Mouse (Mus musculus) kidney, adult 11 months (tissue): ENCODE measurements around the gene Camk1d.

Experiments
- DNase-seq: peaks from one replicate; pipeline ENCODE4 v3.0.0; 2022

The Camk1d gene

GRCm38 (mm10) chr2:5714211-5715053 is at the start of gene Camk1d:
TSS of gene Camk1d (minus strand) at chr2:5714515.
- DNase-seq, result peak; percentile 40

GRCm38 (mm10) chr2:5762031-5762430 is 47.7 kb upstream of the Camk1d start:
- no peak for DNase-seq

GRCm38 (mm10) chr2:5760479-5761008 is 46.2 kb upstream of the Camk1d start:
- no peak for DNase-seq

GRCm38 (mm10) chr2:5758569-5758968 is 44.3 kb upstream of the Camk1d start:
- no peak for DNase-seq

DNA sequence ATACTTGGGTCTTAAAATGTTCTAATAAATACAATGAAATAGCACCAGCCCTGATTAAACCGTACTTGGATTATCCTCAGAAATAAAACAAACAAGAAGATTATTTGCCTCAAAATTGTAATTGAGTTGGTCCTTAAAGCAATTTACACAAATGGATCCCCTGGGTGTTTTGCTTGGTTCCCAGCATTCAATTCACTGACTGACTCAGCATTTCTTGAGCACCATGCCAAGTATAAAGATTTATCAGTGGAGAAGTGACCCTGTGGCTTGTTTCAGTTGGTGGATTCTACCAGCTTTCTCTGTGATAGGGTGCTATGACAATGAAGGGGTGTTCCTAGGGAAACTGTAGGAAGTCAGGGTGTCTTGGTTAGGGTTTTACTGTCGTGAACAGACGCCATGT is 36.6 kb upstream of the Camk1d start:
- no peak for DNase-seq

- no peak for DNase-seq
Observed at GRCm38 (mm10) chr2:5749210-5749609, 34.9 kb upstream of the Camk1d start.

GRCm38 (mm10) chr2:5747545-5748043 is 33.3 kb upstream of the Camk1d start:
- no peak for DNase-seq

DNA sequence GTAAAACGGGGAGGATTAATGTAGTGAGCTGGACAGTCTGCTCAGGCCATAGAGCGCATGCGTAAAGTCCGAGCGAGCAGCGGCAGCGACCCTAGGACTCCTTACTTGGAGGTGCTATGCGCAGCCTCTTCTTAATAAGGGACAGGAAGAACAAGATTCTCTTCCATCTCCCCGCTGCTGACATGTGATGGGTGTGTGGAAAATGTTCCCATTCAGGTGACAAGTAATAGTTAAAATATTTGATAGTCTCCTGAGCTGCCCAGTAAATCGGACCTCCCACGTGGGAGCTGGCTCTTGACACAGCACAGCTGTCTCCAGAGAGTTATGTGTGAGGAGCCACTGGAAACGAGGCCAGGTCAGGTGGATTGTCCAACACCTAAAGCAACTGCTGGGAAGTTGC is 32.2 kb upstream of the Camk1d start:
- no peak for DNase-seq

DNA sequence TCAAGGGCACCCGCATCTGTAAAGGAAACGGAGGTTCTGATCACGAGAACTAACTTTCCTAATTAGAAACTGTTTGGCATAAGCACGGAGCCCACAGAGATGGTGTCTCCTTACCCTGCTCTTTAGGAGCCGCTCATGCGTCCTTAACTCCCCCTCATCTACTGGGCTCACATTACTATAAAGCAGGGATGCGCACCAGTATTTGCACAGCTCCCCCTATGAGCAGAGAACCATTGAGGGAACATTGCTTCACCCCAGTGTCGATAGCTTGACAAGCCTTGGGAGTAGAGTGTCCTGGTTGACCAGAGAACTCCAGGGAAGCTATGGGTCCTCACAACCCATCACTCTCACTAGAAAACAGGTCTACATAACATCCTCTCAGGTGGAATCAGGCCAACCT is 29.6 kb upstream of the Camk1d start:
- no peak for DNase-seq

DNA sequence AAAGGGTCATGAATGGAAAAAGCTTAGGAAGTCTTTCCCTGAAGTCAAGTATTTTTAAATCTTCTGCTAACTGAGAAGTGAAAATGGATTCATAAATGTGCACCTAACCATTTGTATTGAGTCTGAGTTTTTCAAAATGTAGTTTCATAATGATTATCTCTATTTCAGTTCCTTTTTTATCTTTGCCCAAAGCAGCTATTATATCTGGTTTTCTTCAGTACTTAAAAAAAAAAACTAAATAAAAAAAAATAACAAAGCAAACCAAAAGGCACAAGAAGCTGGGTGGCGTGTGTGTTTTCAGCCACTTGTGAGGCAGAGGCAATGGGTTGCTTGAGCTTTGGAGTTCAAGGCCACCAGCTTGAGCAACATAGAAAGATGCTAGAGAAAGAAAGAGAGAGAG is 26.6 kb upstream of the Camk1d start:
- no peak for DNase-seq

DNA sequence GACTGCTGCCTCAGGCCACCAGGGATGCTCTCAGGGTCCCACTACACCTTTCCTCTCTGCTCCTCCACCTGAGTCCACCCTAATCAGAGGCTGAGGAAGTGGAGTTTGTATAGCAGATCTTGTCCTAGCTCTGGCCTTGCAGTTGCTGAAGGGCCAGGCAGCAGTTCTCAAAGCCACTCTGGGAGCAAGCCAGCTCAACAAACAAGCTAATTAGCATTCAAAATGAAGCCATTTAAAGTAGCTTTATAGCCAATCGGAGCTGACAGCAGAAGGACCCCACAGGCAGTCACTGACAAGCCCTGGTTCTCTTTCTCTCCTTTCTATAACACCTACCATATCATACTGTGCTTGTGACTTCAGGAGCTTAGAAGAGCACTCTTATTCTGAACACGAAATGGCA is 21.6 kb upstream of the Camk1d start:
- DNase-seq, result no peak

DNA sequence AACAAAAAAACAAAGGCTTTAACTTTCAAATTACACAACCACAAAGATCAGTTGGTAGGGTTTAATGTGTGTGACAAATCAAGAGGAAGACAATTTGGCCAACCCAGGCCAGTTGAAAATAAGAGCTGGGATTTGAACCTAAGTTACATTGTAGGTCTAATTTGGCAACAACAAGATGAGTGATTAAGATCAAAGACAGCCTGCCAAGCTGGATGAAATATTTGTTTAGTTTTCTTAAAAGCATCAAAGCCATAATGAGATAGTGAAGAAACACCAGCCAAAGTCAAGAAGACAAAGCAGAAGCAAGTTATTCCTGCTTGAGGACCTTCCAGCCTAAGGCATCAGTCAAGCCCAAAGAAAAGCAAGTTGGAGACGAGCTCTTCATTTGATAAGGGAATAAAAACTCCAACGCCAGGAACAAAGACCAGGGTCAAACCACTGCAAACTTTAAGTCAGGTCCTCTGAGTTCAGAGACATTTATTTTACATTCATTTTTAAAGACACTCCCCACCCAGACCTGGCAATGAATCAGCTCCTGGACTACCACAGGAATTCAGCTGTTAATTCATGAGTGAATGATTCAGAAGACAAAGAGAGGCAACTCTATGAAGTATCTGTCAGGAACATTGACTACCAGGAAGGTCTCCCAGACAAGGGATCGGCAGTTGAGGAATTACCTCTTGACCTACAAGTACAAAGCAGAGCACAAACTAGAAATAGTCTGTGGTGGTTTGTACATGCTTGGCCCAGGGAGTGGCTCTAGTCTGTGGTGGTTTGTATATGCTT is 19.2 kb upstream of the Camk1d start:
- no peak for DNase-seq

DNA sequence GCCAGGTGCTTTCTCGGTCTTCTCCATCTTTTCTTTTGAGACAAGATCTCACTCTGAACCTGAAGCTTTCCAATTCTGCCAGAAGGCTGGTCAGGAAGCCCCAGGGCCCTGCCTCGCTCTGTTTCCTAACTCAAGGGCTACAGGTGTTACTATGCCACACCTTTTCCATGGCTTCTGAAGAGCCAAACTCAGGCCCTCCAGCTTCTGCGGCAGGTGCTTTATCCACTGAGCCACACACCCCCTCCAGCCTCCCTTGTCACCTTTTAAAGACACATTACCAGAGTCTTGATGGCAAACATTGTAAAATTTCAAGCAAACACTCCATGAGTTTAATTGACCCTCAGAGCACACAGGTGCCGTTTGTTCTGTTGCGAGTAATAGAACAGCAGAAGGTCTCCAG is 17.7 kb upstream of the Camk1d start:
- DNase-seq, result no peak

DNA sequence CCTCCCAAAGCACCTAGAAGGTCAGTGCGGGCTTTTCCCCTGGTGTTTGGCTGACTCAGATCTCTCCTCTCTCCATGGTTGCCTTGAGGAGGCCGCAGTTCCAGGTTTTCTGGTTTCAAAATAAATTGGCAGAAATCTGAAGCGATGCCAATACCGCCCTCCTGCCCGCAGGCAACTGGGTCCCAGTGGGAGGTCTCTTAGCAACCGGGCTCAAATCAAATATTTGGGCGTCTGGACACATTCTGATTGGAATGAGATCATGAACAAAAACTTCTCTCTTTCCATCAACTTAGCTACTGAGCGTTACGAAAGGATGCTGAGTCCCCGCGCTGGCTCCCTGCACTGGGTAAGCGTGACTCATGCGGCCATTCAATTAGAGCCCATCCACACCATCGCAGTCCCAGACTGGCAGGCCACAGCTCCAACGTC is 16.1 kb upstream of the Camk1d start:
- no peak for DNase-seq

GRCm38 (mm10) chr2:5729931-5730330 is 15.6 kb upstream of the Camk1d start:
- DNase-seq, result no peak

- DNase-seq, result no peak
Observed at GRCm38 (mm10) chr2:5725028-5725701, 10.8 kb upstream of the Camk1d start.

GRCm38 (mm10) chr2:5717675-5718074 is 3.4 kb upstream of the Camk1d start:
- no peak for DNase-seq

GRCm38 (mm10) chr2:5715544-5715943 is 1.2 kb upstream of the Camk1d start:
- DNase-seq, result no peak

- DNase-seq, result no peak
Observed at GRCm38 (mm10) chr2:5715054-5715410, 717 bp upstream of the Camk1d start.

- DNase-seq, result no peak
Observed at GRCm38 (mm10) chr2:5713325-5714210, 747 bp downstream of the Camk1d start.

DNA sequence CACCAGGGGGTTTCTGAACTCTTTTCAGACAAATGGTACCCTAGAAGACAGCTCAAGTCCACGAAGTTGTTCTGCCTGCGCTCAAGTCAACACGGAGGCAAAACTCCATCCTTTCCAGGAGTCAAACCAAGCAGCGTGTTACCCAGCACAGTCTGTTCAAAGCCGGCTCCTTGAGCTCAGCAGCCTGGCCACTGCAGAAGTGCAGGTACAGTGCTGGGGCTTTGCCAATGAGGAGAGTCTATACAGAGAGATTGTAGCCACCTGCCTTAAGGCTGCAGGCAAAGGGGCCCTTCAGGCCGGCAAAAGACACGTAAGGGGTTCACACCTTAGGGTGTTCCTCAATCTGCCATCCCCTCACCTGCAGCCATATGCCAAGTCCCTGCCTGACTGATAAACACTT is 2.1 kb downstream of the Camk1d start:
- no peak for DNase-seq

DNA sequence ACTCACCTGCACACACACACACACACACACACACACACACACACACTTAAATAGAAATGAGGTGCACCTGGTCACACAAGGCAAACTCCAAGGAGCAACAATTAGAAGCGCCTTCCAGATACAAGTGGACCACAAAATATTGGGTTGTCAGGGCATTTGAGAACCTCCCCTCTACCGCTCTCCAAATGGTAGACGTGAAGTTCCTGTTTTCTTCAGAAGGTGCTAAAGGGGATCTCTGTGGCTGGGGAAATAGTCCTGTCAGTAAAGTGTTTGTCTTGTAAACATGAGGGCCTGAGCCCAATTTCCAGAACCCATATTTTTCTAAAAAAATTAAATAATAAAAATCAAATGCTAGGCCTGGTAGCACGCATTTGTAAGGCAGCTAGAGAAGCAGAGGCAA is 4.4 kb downstream of the Camk1d start:
- no peak for DNase-seq
